Mouse (Mus musculus): ENCODE measurements around the gene Cep170b. TPM values are rescaled to one million over a fixed set of nuclear protein-coding genes. Genes with fewer than 3 reads are reported as not detected.

Cep170b gene
- polyA plus RNA-seq, 1 experiment: 2.2 TPM

- H3K4me3 ChIP-seq (replicated peaks): peak within 1 kb of the TSS; percentile 64
- TF ChIP-seq GATA1 (IDR thresholded peaks at IDR 0.05; ENCODE audit: borderline replicate concordance, low read length) (no peak), FLI1 (IDR thresholded peaks at IDR 0.05; ENCODE audit: low read length) (no peak)
- H3K36me3 ChIP-seq (replicated peaks; ENCODE audit: low read length): no peaks in the 10 kb centered on the region
- peaks cover 69% of the 10 kb centered on the region for H3K27me3 ChIP-seq (replicated peaks)
- peaks cover 4% of the 10 kb centered on the region; the same call in 1 of the 2 replicates for H3K9me3 ChIP-seq
- peaks cover 27% of the 10 kb centered on the region for H3K4me1 ChIP-seq
Measured at GRCm38 (mm10) chr12:112760154-112760926, 40.1 kb downstream of the Cep170b start, which contains the start of gene Pld4. Pld4 (plus strand) TSS chr12:112760655.

- TF ChIP-seq FLI1 (IDR thresholded peaks at IDR 0.05; ENCODE audit: low read length) (no peak), GATA1 (IDR thresholded peaks at IDR 0.05; ENCODE audit: borderline replicate concordance, low read length) (no peak)
- Histone ChIP-seq H3K27me3 (replicated peaks) (peaks cover 65% of the 10 kb centered on the region), H3K4me1 (peaks cover 27% of the 10 kb centered on the region), H3K4me3 (replicated peaks) (peak overlapping the region; percentile 64), H3K9me3 (peaks cover 4% of the 10 kb centered on the region; the same call in 1 of the 2 replicates), H3K36me3 (replicated peaks; ENCODE audit: low read length) (no peaks in the 10 kb centered on the region)
Measured at GRCm38 (mm10) chr12:112761411-112761810, 41.2 kb downstream of the Cep170b start.

- TF ChIP-seq FLI1 (IDR thresholded peaks at IDR 0.05; ENCODE audit: low read length) (no peak), GATA1 (IDR thresholded peaks at IDR 0.05; ENCODE audit: borderline replicate concordance, low read length) (no peak)
- peak overlapping the region; percentile 78 for H3K4me3 ChIP-seq (replicated peaks)
Measured at GRCm38 (mm10) chr12:112762018-112762417, 41.8 kb downstream of the Cep170b start.

GRCm38 (mm10) chr12:112763176-112763575 is 42.9 kb downstream of the Cep170b start:
- H3K27me3 ChIP-seq (replicated peaks): peaks cover 69% of the 10 kb centered on the region
- peaks cover 27% of the 10 kb centered on the region for H3K4me1 ChIP-seq
- TF ChIP-seq GATA1 (IDR thresholded peaks at IDR 0.05; ENCODE audit: borderline replicate concordance, low read length): no peak
- TF ChIP-seq FLI1 (IDR thresholded peaks at IDR 0.05; ENCODE audit: low read length): no peak
- H3K36me3 ChIP-seq (replicated peaks; ENCODE audit: low read length): no peaks in the 10 kb centered on the region
- no peak overlapping the region for H3K4me3 ChIP-seq (replicated peaks)
- no peaks in the 10 kb centered on the region for H3K9me3 ChIP-seq

More at GRCm38 (mm10) chr12:112762018-112762417, 41.8 kb downstream of the Cep170b start:
- H3K4me1 ChIP-seq: peaks cover 27% of the 10 kb centered on the region
- H3K36me3 ChIP-seq (replicated peaks; ENCODE audit: low read length): no peaks in the 10 kb centered on the region
- peaks cover 67% of the 10 kb centered on the region for H3K27me3 ChIP-seq (replicated peaks)
- no peaks in the 10 kb centered on the region for H3K9me3 ChIP-seq

GRCm38 (mm10) chr12:112764141-112764540 is 43.9 kb downstream of the Cep170b start:
- Histone ChIP-seq H3K4me1 (peaks cover 27% of the 10 kb centered on the region), H3K4me3 (replicated peaks) (no peak overlapping the region), H3K27me3 (replicated peaks) (peaks cover 79% of the 10 kb centered on the region), H3K36me3 (replicated peaks; ENCODE audit: low read length) (no peaks in the 10 kb centered on the region), H3K9me3 (no peaks in the 10 kb centered on the region)
- TF ChIP-seq FLI1 (IDR thresholded peaks at IDR 0.05; ENCODE audit: low read length) (no peak), GATA1 (IDR thresholded peaks at IDR 0.05; ENCODE audit: borderline replicate concordance, low read length) (no peak)

- H3K4me3 ChIP-seq (replicated peaks): no peak overlapping the region
- H3K9me3 ChIP-seq: no peaks in the 10 kb centered on the region
- H3K36me3 ChIP-seq (replicated peaks; ENCODE audit: low read length): no peaks in the 10 kb centered on the region
- H3K27me3 ChIP-seq (replicated peaks): peaks cover 83% of the 10 kb centered on the region
- TF ChIP-seq FLI1 (IDR thresholded peaks at IDR 0.05; ENCODE audit: low read length) (no peak), GATA1 (IDR thresholded peaks at IDR 0.05; ENCODE audit: borderline replicate concordance, low read length) (no peak)
- peaks cover 21% of the 10 kb centered on the region for H3K4me1 ChIP-seq
Measured at GRCm38 (mm10) chr12:112764991-112765390, 44.7 kb downstream of the Cep170b start.

GRCm38 (mm10) chr12:112766586-112766985 is 46.3 kb downstream of the Cep170b start:
- Histone ChIP-seq H3K9me3 (no peaks in the 10 kb centered on the region), H3K27me3 (replicated peaks) (peaks cover 85% of the 10 kb centered on the region), H3K4me1 (peaks cover 8% of the 10 kb centered on the region), H3K36me3 (replicated peaks; ENCODE audit: low read length) (no peaks in the 10 kb centered on the region), H3K4me3 (replicated peaks) (no peak overlapping the region)
- no peak for TF ChIP-seq FLI1 (IDR thresholded peaks at IDR 0.05; ENCODE audit: low read length)
- TF ChIP-seq GATA1 (IDR thresholded peaks at IDR 0.05; ENCODE audit: borderline replicate concordance, low read length): no peak

GRCm38 (mm10) chr12:112767036-112767890 is 47.0 kb downstream of the Cep170b start:
- Histone ChIP-seq H3K4me3 (replicated peaks) (no peak overlapping the region), H3K36me3 (replicated peaks; ENCODE audit: low read length) (no peaks in the 10 kb centered on the region), H3K4me1 (peaks cover 2% of the 10 kb centered on the region; the same call in 1 of the 2 replicates), H3K9me3 (peaks cover 3% of the 10 kb centered on the region; the same call in 1 of the 2 replicates), H3K27me3 (replicated peaks) (peaks cover 85% of the 10 kb centered on the region)
- TF ChIP-seq FLI1 (IDR thresholded peaks at IDR 0.05; ENCODE audit: low read length): no peak
- TF ChIP-seq GATA1 (IDR thresholded peaks at IDR 0.05; ENCODE audit: borderline replicate concordance, low read length): no peak

- no peaks in the 10 kb centered on the region; the same call in 1 of the 2 replicates for H3K4me1 ChIP-seq
- H3K36me3 ChIP-seq (replicated peaks; ENCODE audit: low read length): no peaks in the 10 kb centered on the region
- no peak for TF ChIP-seq FLI1 (IDR thresholded peaks at IDR 0.05; ENCODE audit: low read length)
- TF ChIP-seq GATA1 (IDR thresholded peaks at IDR 0.05; ENCODE audit: borderline replicate concordance, low read length): no peak
- H3K4me3 ChIP-seq (replicated peaks): no peak overlapping the region
- H3K27me3 ChIP-seq (replicated peaks): peaks cover 90% of the 10 kb centered on the region
- H3K9me3 ChIP-seq: peaks cover 11% of the 10 kb centered on the region; the same call in 1 of the 2 replicates
Measured at GRCm38 (mm10) chr12:112768166-112768565, 47.9 kb downstream of the Cep170b start.
